Mouse (Mus musculus) frontal cortex, adult 2 months (tissue): ENCODE results near the gene Eci1. TPM values are rescaled to one million over a fixed set of nuclear protein-coding genes. Genes with fewer than 3 reads are reported as not detected.
"Not testable (repeated sequence)": the region's sequence is repeated elsewhere in the genome, so short reads cannot be mapped to it uniquely, and the experiment has no call there.

Source experiments
- DNase-seq, 2 experiments: peaks; one replicate each; pipeline ENCODE4 v3.0.0; 2022; ENCODE audit warnings: low spot score in 1 of 2; ENCODE audit errors: extremely low spot score in 1 of 2
- polyA plus RNA-seq: library from polyadenylated mRNA; depleted of rRNA; stranded (reverse); fragments of >200 nt; gene quantifications from 2 replicates; pipeline ENCODE4 v1.2.3, GENCODE M21; 2012; rRNA removed

Gene Eci1
- 50.0 and 55.9 TPM in 2 replicates for polyA plus RNA-seq

DNA sequence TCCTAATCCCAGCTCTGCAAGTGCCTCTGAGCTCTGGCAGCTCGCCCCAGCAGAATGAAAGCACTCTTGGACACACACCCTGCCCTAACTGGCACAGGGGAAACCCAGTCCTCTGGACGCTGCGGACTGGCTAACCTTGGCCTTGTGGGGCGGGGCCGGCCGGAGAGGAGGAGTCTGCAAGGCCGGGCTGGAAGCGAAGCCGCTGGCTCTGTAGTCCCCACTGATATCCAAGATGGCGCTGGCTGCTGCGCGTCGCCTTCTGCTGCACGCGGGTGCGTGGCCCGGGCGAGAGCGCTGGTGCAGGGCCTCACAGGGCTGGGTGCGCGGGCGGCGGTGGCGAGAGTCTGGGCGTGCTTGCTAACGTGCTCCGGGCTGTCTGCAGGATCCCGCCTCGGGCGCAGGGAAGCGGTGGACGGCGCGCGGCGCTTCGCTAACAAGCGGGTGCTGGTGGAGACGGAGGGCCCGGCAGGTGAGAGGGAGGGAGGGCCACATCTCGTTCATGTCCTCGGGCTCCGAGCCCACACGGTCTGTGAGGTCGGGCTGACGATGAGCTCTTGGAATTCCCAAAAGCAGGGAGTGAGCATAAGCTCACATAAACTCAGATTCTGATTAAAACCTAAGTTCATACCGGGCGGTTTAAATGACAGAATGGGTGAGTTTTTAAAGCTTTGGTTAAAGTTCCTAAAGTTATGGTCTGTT, at the start of gene Eci1:
Eci1 (plus strand) TSS at position 171 of the 699 bp plus-strand sequence.
- peak; percentile 87 to 90 for DNase-seq

DNA sequence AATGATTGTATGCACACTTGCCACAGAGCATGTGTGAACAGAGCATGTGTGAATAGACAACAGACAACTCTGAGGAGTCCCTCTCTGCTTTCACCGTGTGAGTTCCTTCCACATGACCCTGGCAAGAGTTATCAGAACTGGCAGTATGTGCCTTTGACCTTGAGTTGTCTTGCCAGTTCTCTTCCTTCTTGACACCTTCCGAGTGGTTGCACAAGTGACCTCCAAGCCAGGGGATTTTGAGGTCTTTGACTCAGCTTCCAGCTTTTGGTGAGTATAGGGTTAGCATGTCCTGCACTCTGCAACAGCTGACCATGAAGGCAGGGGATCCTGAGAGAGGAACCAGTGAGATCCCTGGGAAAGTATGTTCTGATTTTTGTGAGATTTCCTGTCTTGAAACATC, 47.9 kb upstream of the Eci1 start:
- DNase-seq: no peak

DNA sequence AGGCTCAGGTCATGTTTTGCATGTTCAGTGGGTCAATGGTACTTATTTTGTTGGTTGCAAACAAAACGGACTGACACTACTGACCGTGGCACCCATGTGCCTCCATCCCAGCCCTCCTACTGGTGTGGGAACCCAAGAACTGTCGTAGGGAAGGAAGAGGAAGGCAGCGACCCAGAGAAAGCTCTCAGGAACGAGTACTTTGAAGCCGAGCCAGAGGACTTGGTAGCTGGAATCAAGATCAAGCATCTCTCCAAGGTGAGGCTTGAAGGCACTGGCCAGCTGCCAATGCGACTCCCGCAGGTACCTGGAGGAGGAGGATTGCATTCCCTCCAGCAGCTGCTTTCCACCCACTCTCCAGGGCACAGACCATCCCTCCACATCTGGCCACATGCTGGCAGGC, 42.7 kb upstream of the Eci1 start:
- no peak for DNase-seq

DNA sequence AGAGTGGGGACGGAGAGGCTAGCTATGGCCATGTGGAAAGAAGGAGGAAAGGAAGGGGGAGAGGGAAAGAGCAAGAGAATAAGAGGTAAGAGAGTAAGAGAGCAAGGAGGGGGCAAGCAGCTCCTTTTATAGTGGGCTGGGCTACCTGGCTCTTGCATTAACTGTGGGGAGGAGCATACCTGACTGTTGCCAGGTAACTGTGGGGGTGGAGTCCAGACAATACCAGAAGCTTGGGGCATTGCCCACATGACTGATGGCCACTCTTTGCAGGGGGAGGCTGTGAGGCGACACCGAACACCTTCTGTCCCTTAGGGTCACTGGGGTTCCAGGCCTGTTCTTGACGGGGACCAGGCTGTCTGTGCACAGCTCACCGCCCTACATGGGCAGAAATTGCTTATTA, 37.7 kb upstream of the Eci1 start:
- DNase-seq: no peak

DNA sequence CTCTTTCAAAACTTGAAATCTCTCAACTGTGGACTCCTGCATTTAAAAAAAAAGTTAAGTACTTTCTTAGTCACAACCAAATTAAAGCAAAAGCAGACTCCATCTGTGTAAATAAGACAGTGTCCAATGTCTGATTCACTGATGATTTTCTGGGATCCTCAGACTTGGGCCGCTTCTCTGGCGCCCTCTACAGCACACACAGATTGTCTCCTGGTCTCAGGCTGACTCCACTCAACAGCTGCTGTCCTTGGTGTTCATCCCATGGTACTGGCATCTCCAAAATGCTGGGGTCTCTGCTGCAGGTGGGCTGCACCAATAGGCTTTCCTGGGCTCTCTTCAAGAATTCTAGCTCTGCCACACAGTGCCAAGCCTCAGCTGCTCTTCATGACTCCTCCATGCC, 36.6 kb upstream of the Eci1 start:
- peak in 1 of 2 experiments; percentile 63 for DNase-seq

DNA sequence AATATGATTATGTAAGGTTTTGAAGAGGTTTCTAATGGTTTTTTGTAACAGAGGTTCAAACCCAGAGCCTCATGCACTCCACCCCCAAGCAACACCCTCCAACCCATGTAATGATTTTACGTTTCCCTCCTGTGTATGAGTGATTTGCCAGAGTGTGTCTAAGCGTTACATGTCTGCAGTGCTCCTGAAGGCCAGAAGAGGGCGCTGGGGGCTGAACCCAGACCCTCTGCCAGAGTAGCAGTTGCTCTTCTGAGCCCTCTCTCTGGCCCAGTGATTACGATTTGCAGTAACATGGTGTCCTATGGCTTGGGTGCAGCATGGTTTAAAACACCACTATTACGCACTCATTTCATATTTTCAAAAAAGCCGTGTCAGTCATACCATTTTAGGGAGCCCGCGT, 35.3 kb upstream of the Eci1 start:
- DNase-seq: no peak

DNA sequence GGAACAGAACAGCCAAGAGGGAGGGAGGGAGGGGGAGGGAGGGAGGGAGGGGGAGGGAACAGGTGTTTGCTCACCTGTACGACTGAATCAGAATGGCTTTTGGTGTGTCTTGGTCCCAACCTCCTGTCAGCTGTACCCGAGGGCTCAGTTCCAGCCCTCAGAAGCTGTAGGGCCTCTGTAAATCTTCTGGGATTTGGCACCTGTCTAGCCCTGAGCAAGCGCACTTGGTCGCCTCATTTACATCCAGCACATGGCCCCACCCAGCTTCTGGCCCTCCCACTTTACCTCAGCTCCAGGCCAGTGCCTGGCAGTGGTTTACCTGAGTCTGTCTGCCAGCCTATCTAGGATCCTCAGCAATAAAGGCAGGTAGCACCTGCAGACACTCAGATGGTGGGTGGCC, 32.9 kb upstream of the Eci1 start:
- DNase-seq: no peak

DNA sequence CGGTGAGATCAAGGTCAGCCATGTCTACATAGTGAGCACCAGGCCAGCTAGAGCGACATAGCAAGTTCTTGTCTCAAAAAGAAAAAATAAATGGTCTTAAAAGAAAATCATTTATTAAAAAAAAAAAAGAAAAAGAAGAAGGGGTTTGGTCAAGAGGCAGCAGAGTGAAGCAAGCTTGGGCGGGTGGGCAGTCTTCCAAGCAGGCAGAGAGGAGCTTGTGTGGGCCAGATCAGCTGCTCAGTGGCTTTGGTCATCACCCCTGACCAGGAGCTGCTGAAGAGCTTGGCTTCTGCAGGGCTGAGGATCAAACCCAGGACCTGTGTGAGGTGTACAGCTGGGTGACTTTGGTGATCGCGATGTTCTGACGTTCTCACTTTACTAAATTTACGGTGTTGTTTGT, 32.0 kb upstream of the Eci1 start:
- DNase-seq: no peak

DNA sequence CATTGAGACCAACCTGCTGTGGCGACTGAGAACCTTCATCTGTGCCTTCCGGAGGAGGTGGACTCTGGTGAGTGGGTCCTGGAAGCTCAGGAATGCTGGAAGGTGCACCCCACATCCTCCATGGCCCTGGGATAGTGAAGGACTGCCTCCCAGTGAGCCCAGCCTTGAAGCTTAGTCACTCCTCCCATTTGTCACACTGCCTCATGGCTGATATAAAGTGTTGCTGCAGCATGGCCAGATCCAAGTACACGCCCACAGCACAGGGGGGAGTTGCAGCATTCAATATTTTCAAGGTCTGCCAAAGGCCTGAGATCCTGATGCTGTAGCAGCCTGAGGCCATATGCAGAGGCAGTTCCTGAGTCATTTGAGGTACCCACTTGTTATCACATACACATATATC, 24.1 kb upstream of the Eci1 start:
- DNase-seq: peak in 1 of 2 experiments; percentile 27

DNA sequence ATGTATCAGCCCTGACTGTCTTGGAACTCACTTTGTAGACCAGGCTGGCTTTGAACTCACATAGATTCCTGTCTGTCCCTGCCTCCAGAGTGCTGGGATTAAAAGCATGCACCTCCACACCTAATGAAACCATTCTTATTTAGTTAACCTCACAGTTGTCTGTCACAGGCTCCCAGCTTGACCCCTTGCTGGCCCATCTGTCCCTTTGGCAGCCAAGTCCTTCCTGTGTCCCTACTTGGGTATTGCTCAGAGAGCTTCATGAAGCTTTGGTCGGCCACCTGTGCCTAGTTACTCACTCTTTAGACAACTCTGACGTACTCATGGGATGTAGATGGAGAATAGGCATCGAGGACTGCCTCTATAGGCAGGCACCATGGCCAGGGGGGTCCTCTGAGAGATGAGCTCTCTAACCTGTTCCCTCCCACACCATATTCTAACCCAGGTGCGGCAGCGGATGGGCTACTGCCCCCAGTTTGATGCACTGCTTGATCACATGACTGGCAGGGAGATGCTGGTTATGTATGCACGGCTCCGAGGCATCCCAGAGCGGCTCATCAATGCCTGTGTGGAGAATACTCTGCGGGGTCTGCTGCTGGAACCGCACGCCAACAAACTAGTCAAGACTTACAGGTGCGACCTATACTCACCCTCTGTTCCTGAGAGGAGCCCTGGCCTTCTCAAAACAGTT, 19.2 kb upstream of the Eci1 start:
- DNase-seq: no peak

DNA sequence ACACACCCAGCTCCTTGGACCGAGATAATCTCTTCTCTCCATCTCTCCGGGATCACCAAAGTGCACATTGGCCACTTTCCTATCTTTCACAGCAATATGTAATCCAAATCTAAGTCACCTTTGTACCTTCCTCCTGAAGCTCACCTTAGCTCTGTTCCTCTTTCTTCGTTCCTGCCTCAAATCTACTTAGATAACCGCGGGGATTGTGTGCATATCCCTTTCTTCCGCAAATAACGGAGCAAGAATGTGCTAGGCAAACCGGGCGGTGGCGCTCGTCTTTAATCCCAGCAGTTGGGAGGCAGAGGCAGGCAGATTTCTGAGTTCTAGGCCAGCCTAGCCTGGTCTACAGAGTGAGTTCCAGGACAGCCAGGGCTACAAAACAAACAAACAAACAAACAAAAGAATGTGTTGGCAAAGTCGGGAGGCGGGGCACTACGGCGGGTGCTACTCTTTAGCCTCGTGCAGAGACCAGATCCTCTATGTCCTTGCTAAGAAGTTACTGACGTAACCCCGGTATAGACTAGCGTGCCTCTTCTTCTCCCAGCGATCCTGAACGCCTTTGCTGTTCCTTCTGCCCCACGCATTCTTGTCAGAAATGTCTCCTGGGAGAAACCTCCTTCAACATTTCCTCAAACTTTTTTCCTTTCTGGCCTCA, 12.8 kb upstream of the Eci1 start:
- DNase-seq: no peak

DNA sequence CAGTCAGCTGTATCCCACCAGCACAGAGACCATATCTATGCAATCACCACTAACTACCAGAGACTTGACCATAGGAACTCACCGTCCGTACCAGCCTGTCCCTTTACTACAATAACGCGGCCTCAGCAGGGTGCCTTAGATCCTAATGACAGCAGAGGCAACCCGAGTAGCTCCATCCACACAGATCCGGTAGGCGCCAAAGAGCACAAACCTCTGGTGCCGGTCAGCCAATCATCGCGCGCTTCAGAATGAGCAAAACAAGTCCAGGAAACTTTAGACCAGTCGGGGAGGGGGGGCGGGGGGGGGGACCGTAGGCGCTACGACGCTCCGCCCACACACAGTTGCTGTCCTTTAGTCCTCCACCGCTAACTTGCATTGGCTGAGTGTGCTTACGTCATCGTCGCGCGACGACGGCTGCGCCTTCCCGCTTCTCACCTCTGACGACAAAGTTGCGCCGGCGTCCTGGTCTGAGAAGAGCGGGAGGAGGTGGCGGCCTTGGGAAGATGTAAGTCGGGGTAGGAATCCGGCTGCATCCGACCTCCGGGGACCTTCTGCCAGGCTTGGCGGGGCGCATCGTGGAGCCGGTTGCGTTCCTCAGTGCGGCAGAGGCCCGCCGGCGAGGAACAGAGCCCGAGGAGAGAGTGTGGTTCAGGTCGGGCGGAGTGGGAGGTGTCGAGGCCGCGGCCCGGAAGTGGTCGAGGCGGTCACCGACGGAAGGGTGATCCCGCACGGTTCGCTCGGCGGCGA, 12.0 kb upstream of the Eci1 start, which contains the start of gene Rnps1:
Rnps1 (plus strand) TSS at position 336 of the 747 bp plus-strand sequence.
- peak; percentile 88 to 90 for DNase-seq

DNA sequence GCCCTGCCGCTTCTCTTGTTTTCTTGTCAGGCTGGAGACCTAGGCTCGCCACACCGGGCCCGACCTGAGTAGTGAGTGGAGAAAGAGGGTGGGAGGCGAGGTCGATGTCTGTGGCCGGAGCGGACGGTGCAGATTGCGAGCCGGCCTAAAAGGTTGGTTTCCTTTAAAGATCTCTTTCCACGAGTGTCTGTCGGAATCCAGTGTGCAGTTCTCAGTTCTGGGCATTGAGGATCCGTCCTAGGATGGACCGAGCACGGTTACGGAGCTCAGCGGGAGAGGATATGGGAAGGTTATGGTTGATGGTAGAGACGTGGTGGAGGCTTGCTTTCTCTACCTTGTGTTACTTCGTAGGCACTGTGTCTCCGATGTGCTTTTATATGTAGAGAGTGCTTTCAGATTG, 11.4 kb upstream of the Eci1 start:
- DNase-seq: no peak

DNA sequence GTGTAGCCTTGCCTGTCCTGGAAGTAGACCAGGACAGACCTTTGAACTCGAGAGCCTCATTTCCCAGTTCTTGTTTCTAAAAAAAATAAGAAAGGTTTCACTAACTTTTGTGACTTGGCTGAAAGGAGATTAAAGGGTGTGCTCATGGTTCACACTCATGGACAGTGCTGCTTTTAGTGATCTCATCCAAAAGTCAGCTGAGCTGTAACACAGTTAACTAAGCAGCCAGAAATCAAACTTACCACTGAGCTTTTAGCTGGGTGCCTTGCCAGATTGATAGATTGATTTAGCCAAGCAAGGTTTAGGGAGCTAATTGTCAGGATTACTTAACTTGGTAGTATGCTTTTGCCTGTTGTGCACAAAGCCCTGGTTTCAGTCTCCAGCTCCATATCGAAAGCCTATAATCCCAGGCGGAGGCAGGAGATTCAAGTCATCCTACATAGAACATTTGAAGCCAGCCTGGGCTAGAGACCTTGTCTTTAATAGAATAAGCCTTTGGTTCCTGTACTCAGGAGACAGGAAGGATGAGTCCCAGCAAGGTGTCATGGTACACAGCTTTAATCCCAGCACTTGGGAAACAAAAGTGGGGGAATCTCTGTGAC, 10.3 kb upstream of the Eci1 start:
- DNase-seq: no peak

DNA sequence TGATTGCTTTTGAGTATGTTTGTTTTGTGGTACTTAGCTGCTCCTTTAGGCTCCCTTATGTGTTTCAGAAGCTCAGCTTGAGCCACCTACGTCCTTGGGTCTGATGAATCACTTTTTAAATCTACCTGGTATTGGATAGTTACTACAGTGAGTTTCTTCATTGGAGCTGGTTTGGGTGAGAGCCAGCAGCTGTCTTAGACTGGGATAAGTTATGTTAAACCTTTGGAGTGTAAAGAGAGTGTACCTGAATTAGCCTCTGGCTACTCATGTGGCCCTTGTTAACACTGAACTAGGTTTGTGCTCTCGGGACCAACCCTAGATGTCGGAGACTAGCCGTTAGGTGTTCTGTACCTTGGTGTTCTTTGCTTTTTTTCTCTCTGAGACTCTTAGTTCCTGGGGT, 3.3 kb upstream of the Eci1 start:
- DNase-seq: no peak

DNA sequence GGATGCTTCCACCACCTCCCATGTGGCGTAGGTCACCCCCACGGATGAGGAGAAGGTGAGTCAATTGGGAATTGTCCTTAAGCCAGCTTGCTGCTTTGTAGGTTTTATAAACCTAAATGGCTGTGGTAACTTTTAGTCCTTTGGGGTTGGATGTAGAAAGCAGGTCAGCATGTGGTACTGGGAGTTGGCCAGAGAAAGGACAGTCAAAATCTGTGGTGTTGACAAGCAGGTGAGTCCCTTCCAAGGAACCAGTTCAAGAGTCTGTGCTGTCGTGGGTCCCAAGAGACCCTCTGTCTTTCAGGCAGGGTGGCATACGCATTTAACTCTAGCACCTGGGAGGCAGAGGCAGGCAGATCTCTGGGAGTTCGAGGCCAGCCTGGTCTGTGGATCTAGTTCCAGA, 2.0 kb upstream of the Eci1 start:
- no peak for DNase-seq

DNA sequence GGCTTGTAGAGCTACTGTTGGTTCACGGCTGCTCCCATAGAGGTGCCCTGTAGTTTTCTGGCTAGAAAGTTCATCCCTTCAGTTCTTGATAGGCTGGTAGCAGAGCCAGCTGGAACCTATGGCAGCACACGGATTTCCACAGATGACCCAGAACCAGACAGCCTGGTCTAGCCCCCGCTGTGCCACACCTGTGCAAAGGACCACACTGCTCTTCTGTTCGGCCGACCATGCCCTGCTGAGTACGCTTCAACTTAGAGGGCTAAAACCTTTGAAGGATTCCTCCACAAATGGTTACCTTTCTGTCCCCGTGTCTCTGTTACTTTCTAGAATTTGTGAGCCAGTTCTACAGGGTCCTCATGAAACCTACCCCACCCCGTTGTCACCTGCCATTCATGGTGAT, 1.1 kb upstream of the Eci1 start:
- DNase-seq: not testable (repeated sequence)

DNA sequence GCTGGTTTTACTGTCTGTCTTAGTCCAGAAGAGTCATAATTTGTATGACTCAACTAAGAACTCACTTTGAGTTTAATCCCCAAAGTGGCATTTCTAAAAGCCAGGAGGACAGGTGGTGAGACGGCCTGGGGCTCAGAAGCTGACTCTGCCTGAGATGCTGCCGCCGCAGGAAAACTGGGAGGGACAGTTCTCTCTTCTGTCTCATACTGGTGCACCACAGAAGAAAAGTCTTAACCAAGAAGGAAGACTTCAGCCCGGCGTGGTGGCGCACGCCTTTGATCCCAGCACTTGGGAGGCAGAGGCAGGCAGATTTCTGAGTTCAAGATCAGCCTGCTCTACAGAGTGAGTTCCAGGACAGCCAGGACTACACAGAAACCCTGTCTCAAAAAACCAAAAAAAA, 536 bp upstream of the Eci1 start:
- no peak for DNase-seq

DNA sequence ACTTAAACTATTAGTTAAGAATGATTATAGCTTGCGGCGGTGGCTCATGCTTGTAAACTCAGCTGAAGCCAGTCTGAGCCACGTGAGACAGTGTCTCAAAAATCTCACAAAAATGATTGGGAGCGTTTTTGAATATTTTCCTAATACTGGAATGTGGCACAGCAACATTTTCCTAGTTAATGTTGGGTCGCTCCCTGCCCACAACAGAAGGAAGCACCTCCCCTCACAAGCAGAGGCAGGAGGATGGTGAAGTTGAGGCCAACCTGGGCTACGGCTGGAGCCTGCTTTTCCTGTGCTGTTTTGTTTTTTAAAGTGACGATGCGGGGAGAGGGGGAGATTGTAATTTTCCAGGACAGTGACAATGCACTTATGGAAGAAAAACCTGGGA, 723 bp downstream of the Eci1 start:
- no peak for DNase-seq

DNA sequence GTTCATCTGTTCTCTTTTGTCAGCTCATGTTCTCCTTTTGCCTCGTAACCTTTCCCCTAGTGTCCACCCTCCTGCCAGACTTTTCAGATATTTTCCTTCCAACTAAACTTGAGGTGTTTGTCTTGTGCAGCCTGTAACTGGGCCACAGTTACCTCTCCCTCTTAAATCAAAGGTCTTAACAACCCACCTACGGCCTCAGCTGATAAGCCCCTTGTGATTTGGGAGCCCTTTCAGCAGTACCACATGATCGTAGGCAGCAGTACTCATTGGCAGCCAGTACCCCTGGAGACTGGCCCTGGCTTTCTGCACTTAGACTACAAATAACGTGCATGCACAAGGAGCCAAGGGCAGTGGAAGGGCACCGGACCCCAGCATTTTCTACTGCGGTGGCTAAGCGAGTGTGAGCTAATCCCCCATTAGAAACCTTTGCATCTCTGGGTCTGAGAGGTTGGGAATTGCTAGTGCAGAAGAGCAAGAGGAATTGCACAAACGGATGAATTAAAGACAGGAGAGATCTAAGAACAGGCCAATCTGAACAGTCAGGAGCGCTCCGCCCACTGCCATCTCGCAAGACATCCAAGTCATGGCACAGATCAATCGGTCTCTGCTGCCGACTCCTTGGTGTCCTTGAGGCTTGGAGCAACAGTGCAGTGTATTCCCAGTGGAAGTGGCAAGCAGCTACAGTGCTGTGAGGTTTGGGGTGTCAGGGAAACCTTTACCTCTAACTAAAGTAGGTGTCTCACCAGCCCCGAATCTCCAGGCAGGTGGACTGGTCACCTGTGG, 3.0 kb downstream of the Eci1 start:
- DNase-seq: no peak
